Mouse (Mus musculus): ENCODE data around the gene Lelp1. TPM values are rescaled to one million over a fixed set of nuclear protein-coding genes. Genes with fewer than 3 reads are reported as not detected.

Gene Lelp1
- polyA plus RNA-seq, 1 experiment from 2014 or later: not detected

Other genes with a start within 250 kb of the Lelp1 start
- not detected in 2 replicates for gene Pglyrp3, start 128.2 kb downstream of the Lelp1 start, polyA plus RNA-seq (2015; fragmentation: Nextera tagmentation; extraction: Ambion mirVana)
- gene Lor, start 59.6 kb downstream of the Lelp1 start, polyA plus RNA-seq (2015; fragmentation: Nextera tagmentation; extraction: Ambion mirVana): 4.5 and 4.8 TPM in 2 replicates
- not detected in 2 replicates for gene Prr9, start 18.8 kb downstream of the Lelp1 start, polyA plus RNA-seq (2015; fragmentation: Nextera tagmentation; extraction: Ambion mirVana)
- not detected in 2 replicates for gene Sprr2a1, start 73.1 kb upstream of the Lelp1 start, polyA plus RNA-seq (2015; fragmentation: Nextera tagmentation; extraction: Ambion mirVana)
- gene Sprr2a2, start 73.2 kb upstream of the Lelp1 start, polyA plus RNA-seq (2015; fragmentation: Nextera tagmentation; extraction: Ambion mirVana): not detected in 2 replicates
- gene Sprr2a3, start 142.7 kb upstream of the Lelp1 start, polyA plus RNA-seq (2015; fragmentation: Nextera tagmentation; extraction: Ambion mirVana): not detected in 2 replicates
- not detected in 2 replicates for gene Sprr2b, start 173.9 kb upstream of the Lelp1 start, polyA plus RNA-seq (2015; fragmentation: Nextera tagmentation; extraction: Ambion mirVana)
- gene Sprr2d, start 196.4 kb upstream of the Lelp1 start, polyA plus RNA-seq (2015; fragmentation: Nextera tagmentation; extraction: Ambion mirVana): not detected in 2 replicates
- not detected in 2 replicates for gene Sprr2e, start 209.4 kb upstream of the Lelp1 start, polyA plus RNA-seq (2015; fragmentation: Nextera tagmentation; extraction: Ambion mirVana)
- gene Sprr2f, start 222.4 kb upstream of the Lelp1 start, polyA plus RNA-seq (2015; fragmentation: Nextera tagmentation; extraction: Ambion mirVana): not detected in 2 replicates
- not detected in 2 replicates for gene Sprr2h, start 242.9 kb upstream of the Lelp1 start, polyA plus RNA-seq (2015; fragmentation: Nextera tagmentation; extraction: Ambion mirVana)

Data from neural tube, embryonic 13.5 days (tissue).